21 mouse cellular contexts compared by ENCODE assay signal in the genomic region with DNA sequence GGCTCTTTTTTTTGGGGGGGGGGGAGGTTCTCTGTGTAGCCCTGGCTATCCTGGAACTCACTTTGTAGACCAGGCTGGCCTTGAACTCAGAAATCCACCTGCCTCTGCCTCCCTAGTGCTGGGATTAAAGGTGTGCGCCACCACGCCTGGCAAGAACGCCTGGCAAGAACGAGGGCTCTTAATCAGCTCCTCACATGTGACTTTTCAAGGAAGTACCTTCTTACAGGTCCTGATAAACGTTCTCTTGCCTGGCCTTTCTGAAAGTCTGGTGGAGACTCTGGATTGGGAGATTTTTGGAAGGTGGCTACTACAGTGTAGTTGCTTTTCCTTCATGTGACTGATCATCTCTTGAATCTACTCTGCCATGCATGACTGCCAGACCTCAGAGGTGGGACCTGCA. TPM values are rescaled to one million over a fixed set of nuclear protein-coding genes. Genes with fewer than 3 reads are reported as not detected.
"Had no signal": no experiment of that assay in that cellular context is flagged by ENCODE, and none has a peak within 500 bp of the region (broad histone marks: within the 10 kb centered on the region; RNA-seq: fewer than 3 reads in every experiment).

No protein-coding gene starts in this region.

RNA-seq across cellular contexts. Expression of a gene that starts 2.3 kb away (rescaled TPM):
- total RNA-seq: gastrocnemius, adult 18-20 months had no signal
- polyA plus RNA-seq: embryonic facial prominence, embryonic 11.5 days; forebrain, embryonic 14.5 days had no signal

RNA-seq across cellular contexts. Expression of a gene that starts 54.0 kb away (rescaled TPM):
- total RNA-seq: common myeloid progenitor, adult 5-6 weeks; gastrocnemius, adult 18-20 months; gastrocnemius, adult 2 months; gastrocnemius, adult 8-10 months; gastrocnemius, postnatal 10 days; gastrocnemius, postnatal 14 days; gastrocnemius, postnatal 25 days; gastrocnemius, postnatal 36 days; gastrocnemius, postnatal 4 days; granulocyte monocyte progenitor cell, adult 5-6 weeks; heart, adult 18-20 months; heart, adult 2 months; heart, adult 8-10 months had no signal
- polyA plus RNA-seq: cortical plate, adult 2 months; embryonic facial prominence, embryonic 13.5 days; embryonic facial prominence, embryonic 14.5 days; embryonic facial prominence, embryonic 15.5 days; erythroblast, embryonic 14.5 days; gonadal fat pad, adult 2 months; heart, adult 2 months had no signal
